Mouse (Mus musculus) embryonic stem cell, embryonic (primary cell): ENCODE results near the gene Dclk3.

Source experiments
- CTCF ChIA-PET, 4 experiments: fragments of 300-600 bp in 2 of 4; fragments of 350-600 bp in 2 of 4; sonication (Branson Sonifier 250); formaldehyde crosslinking; loops; one replicate each; lab custom pipeline; 2022; ENCODE audit warnings: inconsistent platforms in 2 of 4; lab: Charles Lee
- POLR2A ChIA-PET, 4 experiments: fragments of 300-600 bp in 2 of 4; fragments of 350-600 bp in 2 of 4; sonication (Branson Sonifier 250); formaldehyde crosslinking; loops; one replicate each; lab custom pipeline; 2022; ENCODE audit warnings: antibody characterized with exemption in 4 of 4, inconsistent platforms in 1 of 4; lab: Charles Lee

Dclk3 gene

DNA sequence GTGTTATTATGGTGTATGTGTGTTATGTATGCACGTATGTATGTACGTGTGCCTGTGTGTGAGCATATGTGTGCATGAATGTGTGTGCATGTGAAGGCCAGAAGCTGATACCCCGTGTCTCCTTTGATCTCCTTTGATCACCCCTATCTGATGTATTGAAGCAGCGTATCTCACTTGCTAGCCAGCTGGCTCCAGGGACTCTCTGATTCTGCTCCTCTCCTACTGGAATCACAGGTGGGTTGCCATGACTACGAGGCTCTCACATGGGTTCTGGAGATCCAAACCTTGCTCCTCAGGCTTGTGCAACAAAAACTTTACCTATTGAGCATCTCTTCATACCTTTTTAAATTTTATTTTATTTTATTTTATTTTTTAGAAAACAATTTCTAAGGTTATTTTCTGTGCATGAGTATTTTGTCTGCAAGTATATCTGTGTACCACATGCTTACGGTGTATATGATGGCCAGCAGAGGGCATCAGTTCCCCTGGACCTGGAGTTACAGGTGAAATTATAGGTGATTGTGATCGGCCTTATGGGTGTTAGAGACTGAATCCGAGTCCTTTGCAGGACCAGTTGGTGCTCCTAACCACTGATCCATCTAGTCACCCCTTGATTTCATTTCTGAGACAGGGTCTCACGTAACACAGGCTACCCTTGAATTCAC lies 10.9 kb upstream of the Dclk3 start:
- ChIA-PET POLR2A (interaction anchor here in 2 of 4 experiments (0.6 to 1.1 kb wide), 2 partner anchors 11 to 59 kb away, joined by 3 read pairs; partner anchors contain the start of gene Dclk3 (in 1 of the 2)), CTCF (interaction anchor here (0.6 to 1.6 kb wide), 8 partner anchors 11 to 1339 kb away, joined by 3 to 5 read pairs (median 3); partner anchors contain the start of gene Dclk3 (in 1 of the 4))

DNA sequence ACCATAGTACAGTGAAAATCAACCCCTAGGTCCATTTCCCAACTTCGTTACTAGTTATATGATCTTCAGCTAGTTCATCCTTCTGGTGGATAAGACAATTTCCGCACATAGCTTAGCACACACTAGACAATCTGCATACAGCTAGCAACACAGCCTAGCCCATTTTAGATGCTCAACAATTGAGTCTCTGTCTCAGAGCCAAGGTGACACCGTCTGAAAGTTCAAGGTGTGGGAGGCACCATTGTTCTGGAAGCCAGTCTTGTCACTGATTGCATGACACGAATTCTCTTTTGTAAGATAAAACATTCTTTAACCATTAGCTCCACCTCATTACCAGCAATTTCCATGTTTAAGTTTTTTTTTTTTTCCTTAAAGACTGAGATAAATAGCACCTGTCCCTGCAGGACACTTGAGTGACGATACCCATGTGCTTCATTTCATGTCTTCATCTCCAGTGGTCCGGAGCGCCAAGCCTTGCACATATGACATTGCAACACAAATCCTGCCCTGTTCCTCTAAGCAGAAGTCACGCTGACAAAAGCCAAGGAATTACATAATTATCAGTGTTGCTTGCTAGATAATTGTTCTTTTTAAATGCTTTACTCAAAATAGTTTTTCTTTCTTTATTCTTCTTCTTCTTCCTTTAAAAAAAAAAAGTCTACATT lies 10.1 kb upstream of the Dclk3 start:
- CTCF ChIA-PET: interaction anchor here in 3 of 4 experiments (0.6 to 1.6 kb wide), 6 partner anchors 10 to 1339 kb away, joined by 3 to 5 read pairs (median 3); partner anchors contain the start of gene Dclk3 (in 1 of the 3)

DNA sequence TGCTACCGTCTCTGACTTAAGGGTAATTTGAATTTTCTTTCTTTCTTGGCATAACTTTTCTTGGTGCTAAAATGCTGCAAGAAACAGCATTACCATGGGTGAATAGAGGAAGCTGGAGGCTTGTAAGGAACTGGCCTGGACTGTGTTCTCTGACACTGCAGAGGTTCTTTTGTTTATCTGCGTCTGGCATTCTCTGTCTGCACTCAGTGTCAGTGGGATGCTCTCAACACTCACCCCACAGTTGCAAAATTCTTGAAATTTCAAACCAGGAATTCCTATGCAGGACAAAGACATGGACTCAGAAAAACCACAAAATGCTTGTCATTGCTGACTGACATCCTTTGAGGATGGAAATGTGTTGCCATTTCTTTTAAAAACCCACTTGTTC lies 9.5 kb upstream of the Dclk3 start:
- CTCF ChIA-PET: interaction anchor here in 1 of 4 experiments (1.0 to 1.2 kb wide), 2 partner anchors 9 to 66 kb away, joined by 3 read pairs; partner anchors contain the start of gene Dclk3
- POLR2A ChIA-PET: interaction anchor here in 2 of 4 experiments (0.6 to 0.9 kb wide), 2 partner anchors 38 to 311 kb away, joined by 3 read pairs; no protein-coding TSS in a partner anchor

More for the DNA sequence above, 10.1 kb upstream of the Dclk3 start:
- POLR2A ChIA-PET: interaction anchor here in 2 of 4 experiments (0.6 to 1.1 kb wide), 3 partner anchors 10 to 58 kb away, joined by 3 read pairs; partner anchors contain the start of gene Dclk3 (in 1 of the 2)

DNA sequence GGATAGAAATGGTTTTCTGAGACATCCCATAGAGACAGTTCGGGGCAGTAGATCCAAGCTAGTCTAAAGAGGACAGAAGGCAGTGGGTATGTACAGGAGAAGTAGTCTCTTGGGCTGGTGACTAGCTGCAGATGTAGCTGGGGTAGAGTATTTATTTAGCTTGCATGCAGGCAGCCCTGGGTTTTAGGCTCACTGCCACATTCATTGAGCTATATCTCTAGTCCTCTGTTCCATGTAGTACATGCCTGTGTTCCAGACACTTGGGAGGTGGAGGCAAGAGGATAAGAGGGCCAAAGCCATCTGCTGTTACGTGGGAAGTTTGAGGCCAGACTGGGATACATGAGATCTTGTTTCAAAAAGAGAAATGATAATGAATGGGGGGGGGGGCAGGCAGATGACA lies 3.5 kb upstream of the Dclk3 start:
- ChIA-PET CTCF (no interaction called here), POLR2A (no interaction called here)

DNA sequence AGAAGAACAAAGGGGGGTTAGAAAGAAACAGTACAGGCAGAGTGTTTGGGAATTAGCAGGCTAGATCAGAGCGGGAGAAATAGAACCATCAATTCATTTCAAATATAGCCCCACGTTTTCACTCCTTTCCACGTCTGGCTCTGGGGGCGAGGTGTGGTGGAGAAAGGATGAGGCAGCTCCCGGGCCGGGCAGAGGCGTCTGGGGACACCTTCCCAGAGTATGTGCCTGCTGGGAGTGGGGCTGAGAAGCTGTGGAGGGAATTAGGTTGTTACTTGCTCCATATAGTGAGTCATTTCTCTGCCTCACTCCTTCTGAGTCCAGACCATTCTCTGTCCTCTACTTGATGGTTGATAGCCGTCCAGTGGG lies 938 bp downstream of the Dclk3 start:
- ChIA-PET CTCF (interaction anchor here in 3 of 4 experiments (0.6 to 1.7 kb wide), 3 partner anchors 29 to 150 kb away, joined by 3 to 4 read pairs (median 3); no protein-coding TSS in a partner anchor), POLR2A (interaction anchor here (0.6 to 1.7 kb wide), 5 partner anchors 9 to 172 kb away, joined by 3 to 4 read pairs (median 3); partner anchors contain the start of genes Epm2aip1 (in 1 of the 4) and Mlh1 (in 1 of the 4))

DNA sequence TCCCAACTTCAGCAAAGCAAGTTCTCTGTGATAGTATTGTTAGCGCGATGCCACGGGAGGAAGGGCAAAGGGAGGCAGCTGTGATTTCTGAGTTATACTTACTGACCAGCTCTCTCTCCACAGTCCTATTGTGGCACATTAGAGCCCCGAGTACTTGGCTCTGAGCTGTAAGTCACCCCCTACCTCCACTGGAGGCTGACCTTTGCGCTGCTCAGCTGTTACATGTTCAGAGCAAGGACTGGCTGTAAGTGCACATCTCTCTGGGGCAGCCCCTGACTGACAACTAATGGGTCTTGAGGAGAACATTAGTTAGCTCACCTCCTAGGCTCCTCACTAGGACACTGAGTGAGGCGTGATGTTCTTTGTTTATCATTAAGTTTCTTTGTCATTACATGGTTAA lies 1.6 kb downstream of the Dclk3 start:
- CTCF ChIA-PET: interaction anchor here in 2 of 4 experiments (0.6 to 1.3 kb wide), 2 partner anchors 28 to 56 kb away, joined by 3 to 4 read pairs; no protein-coding TSS in a partner anchor
- POLR2A ChIA-PET: interaction anchor here in 2 of 4 experiments (0.6 to 1.7 kb wide), 3 partner anchors 9 to 169 kb away, joined by 3 to 4 read pairs (median 4); partner anchors contain the start of genes Epm2aip1 (in 1 of the 2) and Mlh1 (in 1 of the 2)

DNA sequence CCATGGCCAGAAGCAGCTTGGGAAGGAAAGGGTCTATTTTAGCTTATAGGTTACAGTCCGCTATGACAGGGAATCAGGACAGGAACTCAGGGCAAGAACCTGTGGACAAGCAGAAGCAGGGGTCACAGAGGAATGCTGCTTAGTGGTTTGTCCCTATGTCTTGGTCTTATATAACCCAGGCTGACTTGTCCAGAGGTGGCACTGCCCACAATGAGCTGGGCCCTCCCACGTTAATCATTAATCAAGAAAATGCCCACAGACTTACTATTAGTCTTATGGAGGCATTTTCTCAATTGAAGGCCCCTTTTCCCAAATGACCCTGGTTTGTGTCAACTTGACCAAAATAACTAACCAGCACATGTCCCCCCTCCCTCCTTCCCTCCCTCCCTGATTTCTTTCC lies 2.3 kb downstream of the Dclk3 start:
- CTCF ChIA-PET: no interaction called here
- POLR2A ChIA-PET: interaction anchor here in 1 of 4 experiments (1.7 kb wide), 1 partner anchor 170 kb away, joined by 3 read pairs; the partner anchor contains the start of genes Epm2aip1 and Mlh1

DNA sequence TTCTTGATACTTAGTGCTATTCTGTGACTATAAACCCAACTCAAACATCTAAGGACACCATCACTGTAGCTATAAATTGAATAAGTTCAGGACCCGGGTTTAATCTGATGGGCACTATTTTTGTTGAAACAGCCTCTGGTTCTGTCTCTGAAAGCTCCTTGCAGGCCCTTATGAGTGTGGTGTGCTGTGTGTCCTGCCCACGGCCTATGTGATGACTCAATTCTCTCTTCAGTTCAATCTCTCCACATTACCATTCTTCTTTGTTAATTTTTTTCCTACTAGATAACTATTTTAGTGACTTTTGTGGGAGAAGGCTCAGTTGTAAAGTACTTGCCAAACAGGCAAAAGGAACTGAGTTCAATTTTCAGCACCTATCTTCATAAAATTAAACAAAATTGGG lies 7.3 kb downstream of the Dclk3 start:
- ChIA-PET CTCF (no interaction called here), POLR2A (interaction anchor here in 1 of 4 experiments (1.1 kb wide), 1 partner anchor 21 kb away, joined by 3 read pairs; no protein-coding TSS in a partner anchor)

DNA sequence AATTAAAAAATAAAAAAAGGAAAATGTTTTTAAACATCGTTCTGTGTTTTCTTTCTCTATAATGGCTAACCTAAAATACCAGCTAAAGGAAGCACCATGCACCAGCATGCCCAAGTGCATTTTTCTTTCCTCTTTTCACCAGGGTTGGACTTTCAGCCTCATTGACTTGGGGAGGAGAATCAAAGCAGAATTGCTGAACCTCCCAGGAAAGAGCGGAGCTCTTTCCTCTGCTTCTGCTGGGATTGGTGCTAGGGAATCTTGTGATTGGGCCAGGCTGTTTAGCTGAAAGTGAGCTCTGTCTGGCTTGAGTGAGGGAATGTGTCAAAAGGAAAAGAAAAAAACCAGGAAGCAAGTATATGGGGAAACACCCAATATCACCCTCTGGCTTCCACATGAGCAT lies 10.1 kb downstream of the Dclk3 start:
- POLR2A ChIA-PET: interaction anchor here in 2 of 4 experiments (0.5 to 1.9 kb wide), 2 partner anchors 9 to 12 kb away, joined by 4 read pairs; no protein-coding TSS in a partner anchor
- CTCF ChIA-PET: no interaction called here

DNA sequence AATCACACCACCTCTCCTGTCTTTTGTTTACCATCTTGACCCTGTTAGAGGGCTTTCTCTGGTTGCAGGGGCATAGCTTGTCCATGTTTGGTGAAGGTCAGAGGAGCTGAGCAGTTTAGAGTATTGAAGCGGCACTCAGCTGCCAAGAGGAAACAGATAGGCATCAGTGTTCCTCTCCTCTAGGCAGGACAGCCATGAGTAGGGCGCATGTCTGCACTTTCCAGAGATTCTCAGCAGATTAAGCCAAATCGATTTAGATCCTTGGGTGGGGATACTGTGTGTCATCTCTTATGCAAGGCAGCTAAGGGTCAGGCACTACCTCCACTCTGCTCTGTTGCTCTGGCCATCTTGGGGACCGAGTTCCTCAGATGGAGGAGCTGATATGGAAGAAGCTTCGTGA lies 11.0 kb downstream of the Dclk3 start:
- ChIA-PET CTCF (interaction anchor here in 1 of 4 experiments (0.6 kb wide), 1 partner anchor 464 kb away, joined by 4 read pairs; no protein-coding TSS in a partner anchor), POLR2A (interaction anchor here in 1 of 4 experiments (1.9 kb wide), 1 partner anchor 10 kb away, joined by 4 read pairs; no protein-coding TSS in a partner anchor)

DNA sequence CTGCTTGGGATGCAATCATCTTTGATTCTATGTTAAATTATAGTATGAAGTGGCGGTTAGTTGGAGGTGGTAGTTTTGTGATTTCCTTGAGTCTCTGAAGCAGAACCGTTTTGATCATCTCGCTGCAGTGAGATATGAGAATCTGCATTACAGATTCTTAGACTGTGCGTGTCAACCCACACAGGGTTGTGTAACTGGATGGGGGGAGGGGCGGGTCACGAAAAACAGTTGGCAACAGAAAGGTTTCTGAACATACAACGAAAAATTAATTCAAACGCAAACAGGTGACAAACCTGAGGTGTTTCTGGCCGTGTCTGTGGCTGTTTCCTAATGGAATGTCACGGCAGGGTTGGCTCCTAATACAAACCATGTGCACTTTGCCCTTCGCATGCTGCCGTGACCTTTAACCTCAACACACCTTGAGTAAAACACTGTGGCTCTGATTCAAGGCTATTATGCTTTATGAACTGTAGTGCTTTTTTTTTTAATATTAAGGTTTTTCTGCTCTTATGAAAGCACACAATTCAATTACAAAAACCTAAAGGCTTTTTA lies 12.0 kb downstream of the Dclk3 start:
- CTCF ChIA-PET: interaction anchor here in 1 of 4 experiments (0.5 kb wide), 1 partner anchor 17 kb away, joined by 3 read pairs; no protein-coding TSS in a partner anchor
- POLR2A ChIA-PET: no interaction called here

DNA sequence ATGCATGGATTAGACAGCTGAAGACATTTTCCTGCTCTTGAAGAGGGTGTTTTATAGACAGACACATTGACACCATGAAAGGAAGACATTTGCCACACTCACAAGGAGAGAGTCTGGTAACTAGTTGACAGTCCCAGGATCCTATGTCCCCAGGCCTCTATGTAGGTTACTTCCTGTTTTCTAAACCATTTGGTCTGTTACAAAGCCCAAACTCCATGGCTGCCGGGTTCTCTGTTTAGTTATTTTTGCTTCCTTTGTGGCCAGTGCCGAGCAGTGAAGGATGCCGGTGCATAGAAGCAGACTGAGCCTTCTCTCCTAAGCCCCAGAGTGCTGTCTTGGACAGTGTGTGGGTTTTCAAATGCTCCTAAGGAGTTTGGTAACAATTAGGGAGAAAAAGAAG lies 15.0 kb downstream of the Dclk3 start:
- ChIA-PET CTCF (no interaction called here), POLR2A (no interaction called here)

DNA sequence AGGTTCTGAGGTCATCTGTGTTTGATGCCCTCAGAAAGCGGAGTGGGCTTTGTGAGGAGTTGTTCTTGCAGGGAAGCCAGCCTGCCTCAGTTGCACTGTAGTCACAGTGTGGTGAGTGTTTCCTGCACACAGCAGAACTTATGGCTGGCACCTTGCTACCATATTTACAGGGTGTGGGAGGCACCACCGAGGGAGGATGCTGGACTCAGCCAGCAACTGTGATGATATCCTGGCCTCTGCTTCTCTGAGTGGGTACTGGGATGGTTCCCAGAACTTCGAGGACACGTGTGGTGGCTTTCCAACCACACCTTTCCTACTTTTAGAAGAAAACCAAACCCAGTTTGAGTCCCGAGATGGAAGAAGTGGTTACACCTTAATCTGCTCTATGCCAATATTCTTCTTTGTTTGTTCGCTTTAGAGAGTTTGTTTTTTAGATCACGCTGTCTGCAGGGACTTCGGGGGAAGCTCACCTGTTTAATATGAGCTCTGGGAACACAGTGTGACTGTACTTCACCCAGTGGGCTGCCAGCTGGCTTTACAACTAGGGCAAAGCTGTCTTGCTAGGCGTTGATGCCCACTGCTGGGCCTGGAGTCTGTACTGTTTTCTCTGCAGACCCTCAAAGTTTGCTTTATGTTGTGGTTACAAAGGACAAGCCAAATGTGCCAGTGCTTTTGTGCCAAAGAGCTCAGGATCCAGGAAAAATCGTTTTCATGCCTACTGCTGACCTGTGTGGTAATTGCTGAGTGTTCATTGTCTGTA lies 18.5 kb downstream of the Dclk3 start:
- POLR2A ChIA-PET: interaction anchor here in 1 of 4 experiments (1.6 kb wide), 1 partner anchor 10 kb away, joined by 3 read pairs; no protein-coding TSS in a partner anchor
- CTCF ChIA-PET: no interaction called here

DNA sequence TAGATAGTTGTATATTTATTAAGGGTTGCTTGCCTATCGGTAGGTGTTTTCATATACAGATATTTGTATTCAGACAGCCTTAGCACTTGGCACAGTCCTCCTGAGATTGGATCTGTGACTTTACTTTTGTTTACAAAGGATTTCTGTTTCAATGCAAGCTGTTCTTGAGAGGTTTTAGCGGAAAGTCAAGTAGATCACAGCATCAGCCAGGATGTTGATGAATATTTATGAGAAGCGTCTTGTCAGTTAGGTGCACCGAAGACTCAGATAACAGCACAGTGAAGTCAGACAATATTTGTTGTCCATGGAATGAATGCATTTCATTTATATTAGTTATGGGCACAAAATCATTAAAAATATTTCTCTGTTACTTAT lies 19.0 kb downstream of the Dclk3 start:
- ChIA-PET POLR2A (interaction anchor here in 1 of 4 experiments (1.0 kb wide), 1 partner anchor 10 kb away, joined by 3 read pairs; no protein-coding TSS in a partner anchor), CTCF (no interaction called here)

DNA sequence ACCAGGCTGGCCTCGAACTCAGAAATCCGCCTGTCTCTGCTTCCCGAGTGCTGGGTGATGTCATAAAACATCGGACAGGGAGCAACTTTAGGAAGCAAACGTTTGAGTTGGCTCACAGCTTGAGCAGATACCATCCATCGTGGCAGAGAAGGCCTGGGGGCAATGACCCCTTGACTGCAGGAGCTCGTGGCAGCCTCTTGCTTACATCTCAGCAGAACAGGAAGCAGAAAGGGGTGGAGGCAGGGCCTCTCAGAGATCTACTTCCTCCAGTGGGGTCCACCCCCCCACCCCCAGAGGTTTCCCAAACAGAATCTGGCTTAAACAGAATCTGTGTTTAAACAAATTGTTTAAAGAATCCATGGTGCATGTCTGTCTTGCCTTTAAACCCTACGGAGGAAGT lies 20.6 kb downstream of the Dclk3 start:
- CTCF ChIA-PET: interaction anchor here in 1 of 4 experiments (0.8 kb wide), 1 partner anchor 169 kb away, joined by 3 read pairs; no protein-coding TSS in a partner anchor
- POLR2A ChIA-PET: no interaction called here

DNA sequence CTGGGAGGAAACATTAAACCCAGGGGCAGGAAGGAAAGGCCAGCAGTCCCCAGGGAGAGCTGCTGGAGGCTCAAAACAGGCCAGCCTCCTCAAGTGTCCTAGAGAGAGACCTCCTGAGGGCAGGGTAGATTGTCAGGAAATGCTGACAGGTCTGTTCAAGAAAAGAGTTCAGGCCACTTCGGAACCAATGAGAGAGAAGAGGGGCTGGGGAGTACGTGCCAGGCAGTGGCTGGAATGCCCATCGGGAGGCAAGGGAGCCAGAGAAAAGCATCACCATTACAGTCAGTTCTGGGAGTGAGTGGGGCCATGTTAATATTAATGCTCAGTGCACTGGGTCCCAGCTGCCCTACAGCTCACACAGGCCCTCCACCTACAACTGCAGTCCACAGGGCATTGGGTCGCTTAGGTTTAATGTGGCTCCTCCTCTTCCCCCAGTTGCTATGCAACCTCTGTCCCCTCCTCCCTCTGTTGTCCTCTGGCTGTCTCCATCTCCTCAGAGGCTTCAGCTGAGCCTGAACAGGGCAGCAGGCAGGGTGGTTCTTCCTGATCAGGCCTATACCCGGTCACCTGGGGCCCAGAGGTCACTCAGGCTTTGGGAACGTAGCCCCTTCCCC lies 21.4 kb downstream of the Dclk3 start:
- ChIA-PET POLR2A (interaction anchor here in 2 of 4 experiments (0.8 to 1.2 kb wide), 2 partner anchors 26 to 30 kb away, joined by 3 to 4 read pairs; no protein-coding TSS in a partner anchor), CTCF (interaction anchor here in 1 of 4 experiments (0.8 kb wide), 1 partner anchor 170 kb away, joined by 3 read pairs; no protein-coding TSS in a partner anchor)
